In genomic region chr10:59897511-59897910, GRCm38 (mm10) we compare ENCODE assay signal across 8 mouse cellular contexts. TPM values are rescaled to one million over a fixed set of nuclear protein-coding genes. Genes with fewer than 3 reads are reported as not detected.
DNase-seq lines count a peak whose midpoint lies in the region; ATAC-seq lines count a peak whose summit lies in the region.

No protein-coding gene starts in this region.

- peak overlapping the region; percentile 73 for H3K27ac ChIP-seq in embryonic facial prominence, embryonic 10.5 days (replicated peaks)
- H3K27ac ChIP-seq in limb, embryonic 11.5 days (replicated peaks; ENCODE audit: low read depth, low read length) = peak overlapping the region; percentile 70; the same call in 1 of the 2 replicates
- peak overlapping the region; percentile 96 for H3K27ac ChIP-seq in neural tube, embryonic 15.5 days (replicated peaks)

- H3K9ac ChIP-seq in limb, embryonic 11.5 days (ENCODE audit: low read length) = no peak overlapping the region
- 0 out of 2 replicates have a peak overlapping the region, but pooled peaks have one; percentile 23 for H3K9ac ChIP-seq in neural tube, embryonic 15.5 days (replicated peaks)

- H3K4me1 ChIP-seq in embryonic facial prominence, embryonic 10.5 days = peaks cover 73% of the 10 kb centered on the region
- H3K4me1 ChIP-seq in limb, embryonic 11.5 days (ENCODE audit: control insufficient read depth, insufficient read depth, low read length) = peaks cover 51% of the 10 kb centered on the region
- peaks cover 76% of the 10 kb centered on the region for H3K4me1 ChIP-seq in neural tube, embryonic 15.5 days

- 42% methylated on average over 5 of the region's 5 CpGs for WGBS in embryonic facial prominence, embryonic 10.5 days
- 53% methylated on average over 5 of the region's 5 CpGs for WGBS in limb, embryonic 11.5 days
- 12% methylated on average over 5 of the region's 5 CpGs for WGBS in neural tube, embryonic 15.5 days

- DNase-seq in lung, postnatal 10 days = peak; percentile 40
- DNase-seq in lung, adult 18-20 months = no peak
- DNase-seq in embryonic facial prominence, embryonic 10.5 days (ENCODE audit: low spot score) = peak; percentile 65
- DNase-seq in induced T-regulatory cell, adult 2 months (ENCODE audit: low read depth) = peak; percentile 89
- no peak for DNase-seq in limb, embryonic 11.5 days (ENCODE audit: low spot score)
- DNase-seq in adrenal gland, adult 8-10 months = no peak
- no peak for DNase-seq in adrenal gland, adult 18-20 months (ENCODE audit: low spot score in 2 of 2)

- no peak overlapping the region for H3K4me2 ChIP-seq in limb, embryonic 11.5 days (ENCODE audit: low read depth, severe bottlenecking)
- H3K4me2 ChIP-seq in neural tube, embryonic 15.5 days = peak overlapping the region; percentile 36

- H3K27me3 ChIP-seq in embryonic facial prominence, embryonic 10.5 days (replicated peaks; ENCODE audit: low read depth, poor library complexity, severe bottlenecking) = no peaks in the 10 kb centered on the region
- no peaks in the 10 kb centered on the region; the same call in 1 of the 2 replicates for H3K27me3 ChIP-seq in limb, embryonic 11.5 days (ENCODE audit: control insufficient read depth, insufficient read depth, low read length)
- H3K27me3 ChIP-seq in neural tube, embryonic 15.5 days (replicated peaks) = no peaks in the 10 kb centered on the region

- 0 out of 2 replicates have a peak overlapping the region, but pooled peaks have one; percentile 29 for H3K4me3 ChIP-seq in embryonic facial prominence, embryonic 10.5 days
- H3K4me3 ChIP-seq in limb, embryonic 11.5 days (ENCODE audit: low read depth, low read length) = no peak overlapping the region
- H3K4me3 ChIP-seq in neural tube, embryonic 15.5 days (replicated peaks) = no peak overlapping the region

- ATAC-seq in limb, embryonic 11.5 days (ENCODE audit: insufficient number of reproducible peaks, low FRiP score, low TSS enrichment, low read depth) = no peak
- ATAC-seq in neural tube, embryonic 15.5 days (ENCODE audit: low FRiP score) = peak; percentile 35; the same call in 1 of the 2 replicates

- H3K36me3 ChIP-seq in embryonic facial prominence, embryonic 10.5 days (replicated peaks) = peaks cover 61% of the 10 kb centered on the region
- H3K36me3 ChIP-seq in limb, embryonic 11.5 days (ENCODE audit: control insufficient read depth, insufficient read depth, low read length) = peaks cover 27% of the 10 kb centered on the region
- H3K36me3 ChIP-seq in neural tube, embryonic 15.5 days = peaks cover 20% of the 10 kb centered on the region

- no peaks in the 10 kb centered on the region for H3K9me3 ChIP-seq in embryonic facial prominence, embryonic 10.5 days
- no peaks in the 10 kb centered on the region for H3K9me3 ChIP-seq in limb, embryonic 11.5 days (ENCODE audit: control insufficient read depth, low read length)
- no peaks in the 10 kb centered on the region for H3K9me3 ChIP-seq in neural tube, embryonic 15.5 days (replicated peaks)

RNA-seq across cellular contexts. Expression of gene Dnajb12, which starts 18.2 kb away (rescaled TPM):
- polyA plus RNA-seq in embryonic facial prominence, embryonic 10.5 days (2016; fragmentation: Nextera tagmentation; extraction: Ambion mirVana) = 27.0 TPM in 2 replicates
- polyA plus RNA-seq in limb, embryonic 11.5 days (2014; fragmentation: Nextera tagmentation; extraction: Ambion mirVana) = 22.5 and 23.8 TPM in 2 replicates
- polyA plus RNA-seq in neural tube, embryonic 15.5 days (2015; fragmentation: Nextera tagmentation; extraction: Ambion mirVana) = 17.2 and 20.6 TPM in 2 replicates
- 10 to 100 TPM; 59.3 to 67.0 (median 62.9) TPM for total RNA-seq in adrenal gland, adult 8-10 months (2022)
- total RNA-seq in adrenal gland, adult 18-20 months (2021) = 10 to 100 TPM; 43.8 to 55.0 TPM

RNA-seq across cellular contexts. Expression of gene Ddit4, which starts 54.1 kb away (rescaled TPM):
- polyA plus RNA-seq in embryonic facial prominence, embryonic 10.5 days (2016; fragmentation: Nextera tagmentation; extraction: Ambion mirVana) = 35.9 and 42.0 TPM in 2 replicates
- 6.8 and 10.2 TPM in 2 replicates for polyA plus RNA-seq in limb, embryonic 11.5 days (2014; fragmentation: Nextera tagmentation; extraction: Ambion mirVana)
- polyA plus RNA-seq in neural tube, embryonic 15.5 days (2015; fragmentation: Nextera tagmentation; extraction: Ambion mirVana) = 80.8 and 91.6 TPM in 2 replicates
- total RNA-seq in adrenal gland, adult 8-10 months (2022) = 10 to 100 TPM; 27.9 to 91.5 (median 34.7) TPM
- total RNA-seq in adrenal gland, adult 18-20 months (2021) = 10 to 100 TPM; 29.5 to 69.3 TPM

Comparison
In these comparisons a context has a peak if more than half of its experiments do, and no peak if none do; other contexts are left out.
1. DNase-seq: peak in lung, postnatal 10 days (single experiment), embryonic facial prominence, embryonic 10.5 days (single experiment) and induced T-regulatory cell, adult 2 months (single experiment); none in lung, adult 18-20 months (0 of 2), limb, embryonic 11.5 days (single experiment), adrenal gland, adult 8-10 months (single experiment) and adrenal gland, adult 18-20 months (0 of 2).
2. Peak in every context shown above with its lines, with median percentiles within 50 percentile points of each other: H3K27ac ChIP-seq.